8 mouse cellular contexts compared by ENCODE assay signal in genomic region chr2:128127121-128127671, GRCm38 (mm10). TPM values are rescaled to one million over a fixed set of nuclear protein-coding genes. Genes with fewer than 3 reads are reported as not detected.
A peak's percentile ranks its signal among the peaks of the same experiment; 100 is the strongest.
DNase-seq lines count a peak whose midpoint lies in the region; ATAC-seq and TF ChIP-seq lines count a peak whose summit lies in the region.

No protein-coding gene starts in this region.

- TF ChIP-seq RAD21 in MEL (IDR thresholded peaks at IDR 0.05; ENCODE audit: low read depth, low read length): no peak; the same call in 1 of the 2 replicates

- H3K4me1 ChIP-seq in MEL (ENCODE audit: control insufficient read depth in 1 of 2, insufficient read depth in 2 of 2, low read length in 2 of 2): 0 out of 4 replicates have a peak, but pooled peaks cover 0 to 4% of the 10 kb centered on the region in 2 experiments
- peaks cover 3% of the 10 kb centered on the region for H3K4me1 ChIP-seq in cerebellum, adult 2 months (ENCODE audit: control insufficient read depth, insufficient read depth, low read length)
- peaks cover 9% of the 10 kb centered on the region for H3K4me1 ChIP-seq in forebrain, postnatal 0 days (ENCODE audit: insufficient read depth)
- peaks cover 23% of the 10 kb centered on the region for H3K4me1 ChIP-seq in lung, embryonic 14.5 days (ENCODE audit: insufficient read depth)

- no peak for TF ChIP-seq CTCF in MEL (IDR thresholded peaks at IDR 0.05 in 2 of 3, conservative IDR thresholded peaks at IDR 0.05 in 1 of 3; ENCODE audit: control insufficient read depth in 1 of 3, insufficient read depth in 1 of 3, low read depth in 2 of 3, low read length in 3 of 3, poor library complexity in 1 of 3, severe bottlenecking in 1 of 3)
- no peak for TF ChIP-seq CTCF in cerebellum, adult 2 months (IDR thresholded peaks at IDR 0.05; ENCODE audit: borderline replicate concordance, insufficient read depth, low read depth, low read length)
- TF ChIP-seq CTCF in forebrain, postnatal 0 days (IDR thresholded peaks at IDR 0.05; ENCODE audit: low read depth): peak; percentile 14
- TF ChIP-seq CTCF in lung, embryonic 14.5 days (IDR thresholded peaks at IDR 0.05; ENCODE audit: low read depth): 0 out of 2 replicates have a peak, but pooled peaks have one; percentile 2

- no peaks in the 10 kb centered on the region; a peak in 1 of 4 replicates for H3K36me3 ChIP-seq in MEL (ENCODE audit: control insufficient read depth in 1 of 2, insufficient read depth in 2 of 2, low read length in 2 of 2)
- H3K36me3 ChIP-seq in forebrain, postnatal 0 days (ENCODE audit: insufficient read depth): no peaks in the 10 kb centered on the region
- H3K36me3 ChIP-seq in lung, embryonic 14.5 days (ENCODE audit: insufficient read depth): peaks cover 33% of the 10 kb centered on the region

- WGBS in cerebellum, adult 2 months: under 1% methylated on average over 60 of the region's 67 CpGs
- 3% methylated on average over 67 of the region's 67 CpGs for WGBS in forebrain, postnatal 0 days
- WGBS in lung, embryonic 14.5 days: 0% methylated on average over 65 of the region's 67 CpGs

- TF ChIP-seq EP300 in MEL (IDR thresholded peaks at IDR 0.05; ENCODE audit: low read depth in 1 of 2, low read length in 2 of 2): no peak

- ATAC-seq in forebrain, postnatal 0 days: peak; percentile 94
- peak; percentile 86 for ATAC-seq in lung, embryonic 14.5 days (ENCODE audit: insufficient read depth)

- H3K9ac ChIP-seq in MEL (ENCODE audit: control insufficient read depth, low read depth, low read length, poor library complexity, severe bottlenecking): peak overlapping the region; percentile 77
- H3K9ac ChIP-seq in forebrain, postnatal 0 days: peak overlapping the region; percentile 56
- H3K9ac ChIP-seq in lung, embryonic 14.5 days: peak overlapping the region; percentile 78

- no peak overlapping the region; the same call in 1 of the 2 replicates for H3K27ac ChIP-seq in MEL (ENCODE audit: control insufficient read depth, low read depth, low read length)
- H3K27ac ChIP-seq in cerebellum, adult 2 months (ENCODE audit: insufficient read depth, low read length): no peak overlapping the region
- H3K27ac ChIP-seq in forebrain, postnatal 0 days (ENCODE audit: low read depth, low read length): peak overlapping the region; percentile 57; the same call in 1 of the 2 replicates
- H3K27ac ChIP-seq in lung, embryonic 14.5 days (ENCODE audit: low read depth): peak overlapping the region; percentile 95

- H3K4me3 ChIP-seq in MEL (ENCODE audit: control insufficient read depth in 1 of 2, insufficient read depth in 1 of 2, low read depth in 2 of 2, low read length in 2 of 2): peak overlapping the region; percentile 95 to 99
- H3K4me3 ChIP-seq in cerebellum, adult 2 months (replicated peaks; ENCODE audit: insufficient read depth, low read depth, low read length): peak overlapping the region; percentile 75
- peak overlapping the region; percentile 70 for H3K4me3 ChIP-seq in forebrain, postnatal 0 days (ENCODE audit: low read depth, low read length)
- H3K4me3 ChIP-seq in lung, embryonic 14.5 days (ENCODE audit: low read depth, low read length): peak overlapping the region; percentile 73

- H3K9me3 ChIP-seq in MEL (replicated peaks; ENCODE audit: insufficient read depth, low read length): no peaks in the 10 kb centered on the region
- no peaks in the 10 kb centered on the region for H3K9me3 ChIP-seq in forebrain, postnatal 0 days (ENCODE audit: low read length)
- H3K9me3 ChIP-seq in lung, embryonic 14.5 days (ENCODE audit: low read depth, low read length): no peaks in the 10 kb centered on the region

- peak in 1 of 2 experiments; percentile 13; a peak in 1 of 4 replicates for TF ChIP-seq POLR2A in MEL (IDR thresholded peaks at IDR 0.05; ENCODE audit: control insufficient read depth in 1 of 2, insufficient read depth in 1 of 2, low read depth in 1 of 2, low read length in 2 of 2, poor library complexity in 1 of 2)
- 0 out of 2 replicates have a peak, but pooled peaks have one; percentile 22 for TF ChIP-seq POLR2A in cerebellum, adult 2 months (IDR thresholded peaks at IDR 0.05; ENCODE audit: borderline replicate concordance, insufficient read depth, low read length)

- peak overlapping the region; percentile 100 for H3K4me2 ChIP-seq in forebrain, postnatal 0 days (ENCODE audit: low read depth)
- peak overlapping the region; percentile 94 for H3K4me2 ChIP-seq in lung, embryonic 14.5 days

- no peaks in the 10 kb centered on the region for H3K27me3 ChIP-seq in MEL (ENCODE audit: control insufficient read depth in 1 of 2, insufficient read depth in 2 of 2, low read length in 2 of 2)
- no peaks in the 10 kb centered on the region; the same call in 1 of the 2 replicates for H3K27me3 ChIP-seq in cerebellum, adult 2 months (ENCODE audit: control insufficient read depth, insufficient read depth, low read length)
- H3K27me3 ChIP-seq in forebrain, postnatal 0 days (ENCODE audit: insufficient read depth, low read length): peaks cover 32% of the 10 kb centered on the region
- H3K27me3 ChIP-seq in lung, embryonic 14.5 days (ENCODE audit: insufficient read depth, low read length): peaks cover 24% of the 10 kb centered on the region

- no peaks in the 10 kb centered on the region for H3K79me2 ChIP-seq in MEL (ENCODE audit: control insufficient read depth, insufficient read depth, low read length, poor library complexity)

- DNase-seq in MEL (ENCODE audit: low read depth, low spot score): peak; percentile 94
- peak; percentile 88 to 91 for DNase-seq in cerebellum, adult 2 months
- peak; percentile 91 for DNase-seq in forebrain, postnatal 0 days
- DNase-seq in heart, postnatal 4 days: peak; percentile 97
- DNase-seq in layer of hippocampus, adult 8-10 months (ENCODE audit: low spot score in 2 of 2): peak; percentile 82 to 84
- DNase-seq in lung, embryonic 14.5 days: peak; percentile 98
- DNase-seq in ovary, adult 18-20 months (ENCODE audit: low spot score): peak; percentile 96
- DNase-seq in thymus, postnatal 0 days (ENCODE audit: low spot score): peak; percentile 94

TF ChIP-seq in MEL, 35 proteins besides CTCF, POLR2A, EP300 and RAD21:
- TF ChIP-seq NRF1 (IDR thresholded peaks at IDR 0.05; ENCODE audit: insufficient read depth, low read depth, low read length, poor library complexity, severe bottlenecking) (peak; percentile 59; the same call in 1 of the 2 replicates), UBTF (IDR thresholded peaks at IDR 0.05; ENCODE audit: borderline replicate concordance, insufficient read depth, low read depth, low read length) (no peak), MAX (IDR thresholded peaks at IDR 0.05; ENCODE audit: low read length) (peak; percentile 56), ZKSCAN1 (IDR thresholded peaks at IDR 0.05; ENCODE audit: low read depth, low read length) (no peak), ETS1 (IDR thresholded peaks at IDR 0.05; ENCODE audit: low read depth, low read length) (no peak), MYC (IDR thresholded peaks at IDR 0.05; ENCODE audit: low read depth, low read length) (no peak), TAL1 (IDR thresholded peaks at IDR 0.05; ENCODE audit: low read length) (no peak), TCF12 (IDR thresholded peaks at IDR 0.05; ENCODE audit: low read depth, low read length) (no peak), MYB (IDR thresholded peaks at IDR 0.05; ENCODE audit: low read depth, low read length) (no peak), JUND (IDR thresholded peaks at IDR 0.05; ENCODE audit: low read depth, low read length) (no peak), SMC3 (IDR thresholded peaks at IDR 0.05; ENCODE audit: low read depth, low read length) (no peak; the same call in 1 of the 2 replicates), HCFC1 (IDR thresholded peaks at IDR 0.05; ENCODE audit: low read depth, low read length) (0 out of 2 replicates have a peak, but pooled peaks have one; percentile 25), CHD2 (IDR thresholded peaks at IDR 0.05; ENCODE audit: low read length) (no peak), POLR2AphosphoS2 (IDR thresholded peaks at IDR 0.05; ENCODE audit: low read length) (no peak), GABPA (IDR thresholded peaks at IDR 0.05; ENCODE audit: low read depth, low read length) (no peak), MXI1 (IDR thresholded peaks at IDR 0.05; ENCODE audit: low read depth, low read length) (peak; percentile 68; the same call in 1 of the 2 replicates), NELFE (IDR thresholded peaks at IDR 0.05; ENCODE audit: low read depth, low read length) (peak; percentile 49; the same call in 1 of the 2 replicates), MEF2A (IDR thresholded peaks at IDR 0.05; ENCODE audit: extremely low read depth, insufficient replicate concordance, low read depth, low read length, poor library complexity, severe bottlenecking) (no peak), SIN3A (IDR thresholded peaks at IDR 0.05; ENCODE audit: low read length) (peak; percentile 70)
TF ChIP-seq in MEL: peak in this region for 6.

RNA-seq across cellular contexts. Expression of gene Bcl2l11, which starts 1.4 kb away (rescaled TPM):
- total RNA-seq in MEL (2012; rRNA removed): 1.6 and 2.3 TPM in 2 replicates
- polyA plus RNA-seq in MEL (2012; ENCODE audit: insufficient read depth in 1 of 2, insufficient read length in 2 of 2, low read depth in 1 of 2, low replicate concordance in 2 of 2, missing spikeins in 1 of 2): 1 to 10 TPM in 1 of 2 experiments, not detected in 1; 6.3 TPM
- polyA plus RNA-seq in cerebellum, adult 2 months (2012; rRNA removed): 5.2 and 5.8 TPM in 2 replicates
- total RNA-seq in forebrain, postnatal 0 days (2014; rRNA removed): 5.2 and 11.2 TPM in 2 replicates
- polyA plus RNA-seq in forebrain, postnatal 0 days (2015; fragmentation: Nextera tagmentation; extraction: Ambion mirVana): 4.9 and 6.7 TPM in 2 replicates
- total RNA-seq in heart, postnatal 4 days (2021): 10 to 100 TPM; 28.2 to 29.9 TPM
- total RNA-seq in layer of hippocampus, adult 8-10 months (2022): 1 to 10 TPM; 5.1 to 8.1 (median 6.5) TPM
- polyA plus RNA-seq in lung, embryonic 14.5 days (2014; fragmentation: Nextera tagmentation; extraction: Ambion mirVana): 27.9 and 29.9 TPM in 2 replicates
- 24.4 and 25.6 TPM in 2 replicates for polyA plus RNA-seq in thymus, postnatal 0 days (2015; fragmentation: Nextera tagmentation; extraction: Ambion mirVana)

Comparison
In these comparisons a context has a peak if more than half of its experiments do, and no peak if none do; other contexts are left out.
1. H3K27ac ChIP-seq: peak in forebrain, postnatal 0 days (single experiment) and lung, embryonic 14.5 days (single experiment); none in MEL (single experiment) and cerebellum, adult 2 months (single experiment).
2. CTCF ChIP-seq: peak in forebrain, postnatal 0 days (single experiment) and lung, embryonic 14.5 days (single experiment); none in MEL (0 of 3) and cerebellum, adult 2 months (single experiment).
3. Peak in every context shown above with its lines, with median percentiles within 50 percentile points of each other: DNase-seq, H3K4me3 ChIP-seq and H3K9ac ChIP-seq.